Mouse (Mus musculus) spleen, adult 2 months (tissue): ENCODE data around the gene Dnajb7.
"Not testable (repeated sequence)": the region's sequence is repeated elsewhere in the genome, so short reads cannot be mapped to it uniquely, and the experiment has no call there.

Experiments
- CTCF ChIP-seq: fragments of 200-500 bp; IDR thresholded peaks from 2 replicates; pipeline ENCODE4 v1.5.1; 2011; ENCODE audit warnings: mild to moderate bottlenecking, inconsistent platforms; ENCODE audit not compliant: insufficient read depth, insufficient read length, insufficient replicate concordance; ENCODE audit errors: extremely low read depth
- POLR2A ChIP-seq: fragments of 200-500 bp; IDR thresholded peaks from 2 replicates; pipeline ENCODE4 v1.6.1; 2011; ENCODE audit warnings: low read depth, low read length, inconsistent platforms

DNA sequence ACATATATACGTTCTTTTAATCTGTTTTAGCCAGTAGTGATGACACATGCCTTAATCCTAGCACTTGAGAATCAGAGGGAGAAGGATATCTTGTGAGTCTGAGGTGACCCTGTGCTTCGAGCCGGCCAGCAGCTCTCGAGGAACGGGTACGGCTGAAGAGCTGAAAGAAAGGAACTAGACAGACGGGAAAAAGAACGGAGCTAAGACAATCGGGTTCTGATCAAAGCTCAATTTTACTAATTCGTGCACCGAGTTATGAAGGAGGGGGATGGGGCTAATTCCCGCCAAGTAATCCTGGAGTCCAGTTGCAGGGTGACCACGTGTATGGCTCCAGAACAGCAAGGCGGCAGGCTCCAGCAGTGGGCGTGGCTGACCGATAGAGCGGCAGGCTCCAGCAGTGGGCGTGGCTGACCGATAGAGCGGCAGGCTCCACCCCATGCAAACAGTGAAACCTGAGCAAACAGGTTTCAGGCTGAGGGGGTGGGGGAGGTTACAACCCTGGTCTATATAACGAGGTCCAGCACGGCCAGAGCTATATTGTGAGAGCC lies 8.7 kb upstream of the Dnajb7 start:
- TF ChIP-seq POLR2A, CTCF: not testable (repeated sequence)
